Mouse (Mus musculus) adrenal gland, postnatal 25 days (tissue): Measurements from ENCODE around the gene Fbln2. TPM values are rescaled to one million over a fixed set of nuclear protein-coding genes. Genes with fewer than 3 reads are reported as not detected.

Experiments
- total RNA-seq: library from RNA; stranded (reverse); gene quantifications from 2 replicates; pipeline ENCODE4 v1.2.3, GENCODE M21; 2021

The Fbln2 gene
- total RNA-seq, 1 experiment from 2014 or later = 10.1 TPM

Other genes with a start within 250 kb of the Fbln2 start
- 104 and 105 TPM in 2 replicates for gene Iqsec1, start 223.8 kb upstream of the Fbln2 start, total RNA-seq
- 3.9 and 6.3 TPM in 2 replicates for gene Nup210, start 95.6 kb upstream of the Fbln2 start, total RNA-seq
- gene Hdac11, start 55.8 kb upstream of the Fbln2 start, total RNA-seq = 6.6 and 9.9 TPM in 2 replicates
- not detected in 2 replicates for gene Wnt7a, start 198.9 kb downstream of the Fbln2 start, total RNA-seq